Mouse (Mus musculus): Measurements from ENCODE around the gene Hid1.

The Hid1 gene

DNA sequence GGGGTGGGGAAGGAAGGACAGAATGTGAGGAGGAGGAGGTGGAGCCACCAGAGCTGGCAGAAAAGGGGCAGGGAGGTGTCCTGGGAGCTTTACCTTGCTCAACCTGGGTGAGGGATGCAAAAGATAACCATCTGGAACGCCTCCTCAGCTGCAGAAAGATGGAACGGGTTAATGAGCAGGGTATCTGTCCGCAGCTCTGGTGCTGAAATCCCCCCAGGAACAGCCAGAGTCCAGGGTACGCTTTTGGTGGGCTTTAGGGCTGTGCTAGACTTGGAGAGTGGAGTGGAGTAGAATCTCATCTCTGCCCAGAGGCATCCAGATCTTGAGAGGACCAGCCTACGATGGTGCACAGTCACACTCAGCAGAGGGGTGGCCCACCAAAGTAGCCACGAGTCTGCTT, 31.4 kb downstream of the Hid1 start:
- no peak for DNase-seq

DNA sequence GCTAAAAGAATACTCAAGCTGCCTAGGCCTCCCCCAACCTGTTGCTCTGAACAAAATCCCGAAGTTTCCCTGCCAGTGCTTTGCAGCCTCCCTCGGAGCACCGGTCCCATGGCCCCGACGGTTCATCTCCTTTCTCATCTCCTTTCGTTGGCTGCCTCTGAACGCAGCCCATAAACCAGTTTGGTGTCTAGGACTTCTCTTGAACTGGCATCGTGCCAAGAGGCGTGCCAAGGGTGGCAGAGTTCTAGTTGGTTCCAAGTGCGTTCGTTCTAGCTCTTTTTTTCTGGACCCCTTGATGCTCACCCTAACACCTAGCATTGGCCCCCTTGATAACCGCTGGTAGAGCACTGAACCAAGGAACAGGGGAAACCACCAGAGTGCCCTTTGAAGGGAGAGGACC, 32.3 kb downstream of the Hid1 start:
- no peak for DNase-seq

DNA sequence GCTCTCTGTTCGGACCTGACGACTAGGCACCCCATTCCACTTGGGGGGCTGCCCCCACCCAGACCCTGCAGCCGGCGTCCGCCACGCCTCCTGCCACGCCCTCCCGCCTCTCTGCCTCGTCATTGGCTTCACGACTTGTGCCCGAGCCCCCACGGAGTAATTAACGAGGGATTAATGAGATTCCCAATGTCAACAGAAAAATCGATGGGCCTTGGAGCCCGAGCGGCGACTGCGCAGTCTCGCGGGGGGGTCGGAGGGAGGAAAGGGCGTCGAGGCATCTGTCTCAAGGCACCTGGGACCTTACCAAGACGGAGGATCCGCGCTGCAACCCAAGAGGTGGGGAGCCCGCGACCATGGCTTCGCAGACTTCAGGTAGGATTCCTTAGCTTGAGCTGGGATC, 33.0 kb downstream of the Hid1 start, which contains the start of gene Otop3:
Gene Otop3 (plus strand): TSS at position 201 of the 400 bp plus-strand sequence.
- no peak for DNase-seq

DNA sequence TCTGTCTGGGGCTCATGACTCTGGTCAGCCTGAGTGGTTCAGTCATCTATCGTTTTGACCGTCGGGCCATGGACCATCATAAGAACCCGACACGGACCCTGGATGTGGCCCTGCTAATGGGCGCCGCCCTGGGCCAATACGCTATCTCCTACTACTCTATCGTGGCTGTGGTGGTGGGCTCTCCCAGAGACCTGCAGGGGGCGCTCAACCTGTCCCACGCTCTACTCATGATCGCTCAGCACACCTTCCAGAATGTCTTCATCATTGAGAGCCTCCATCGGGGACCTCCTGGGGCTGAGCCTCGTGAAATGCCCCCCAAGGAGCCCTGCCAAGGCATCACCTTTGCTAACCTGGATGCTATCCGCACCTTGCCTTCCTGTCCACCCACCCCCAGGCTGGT, 38.2 kb downstream of the Hid1 start:
- no peak for DNase-seq

DNA sequence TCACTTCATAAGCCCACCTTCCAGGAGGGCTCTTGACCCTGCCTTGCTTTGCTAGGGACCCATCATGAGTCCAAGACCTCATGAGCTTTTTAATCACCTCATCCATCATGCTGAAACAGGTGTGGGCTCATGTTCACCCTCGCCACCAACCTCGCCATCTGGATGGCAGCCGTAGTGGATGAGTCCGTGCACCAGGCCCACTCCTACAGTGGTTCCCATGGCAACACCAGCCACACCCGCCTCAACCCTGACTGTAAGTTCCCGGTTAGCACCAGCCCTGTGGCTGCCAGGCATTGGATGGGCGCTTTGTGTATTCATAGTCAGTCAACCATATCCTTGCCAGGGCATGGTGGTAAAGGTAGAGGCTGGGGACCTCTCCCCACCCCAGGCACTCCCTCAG, 40.8 kb downstream of the Hid1 start:
- no peak for DNase-seq

DNA sequence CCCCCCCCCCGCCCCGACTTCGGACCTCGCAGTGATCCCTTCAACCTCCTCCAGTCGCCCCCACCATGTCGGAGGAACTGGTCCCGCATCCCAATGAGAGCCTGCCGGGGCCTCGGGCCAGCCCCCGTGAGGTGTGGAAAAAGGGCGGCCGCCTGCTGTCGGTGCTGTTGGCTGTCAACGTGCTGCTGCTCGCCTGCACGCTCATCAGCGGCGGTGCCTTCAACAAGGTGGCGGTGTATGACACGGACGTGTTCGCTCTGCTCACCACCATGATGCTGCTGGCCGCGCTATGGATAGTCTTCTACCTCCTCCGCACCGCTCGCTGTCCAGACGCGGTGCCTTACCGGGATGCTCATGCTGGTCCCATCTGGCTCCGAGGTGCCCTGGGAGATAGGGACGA, 44.2 kb downstream of the Hid1 start:
- no peak for DNase-seq

DNA sequence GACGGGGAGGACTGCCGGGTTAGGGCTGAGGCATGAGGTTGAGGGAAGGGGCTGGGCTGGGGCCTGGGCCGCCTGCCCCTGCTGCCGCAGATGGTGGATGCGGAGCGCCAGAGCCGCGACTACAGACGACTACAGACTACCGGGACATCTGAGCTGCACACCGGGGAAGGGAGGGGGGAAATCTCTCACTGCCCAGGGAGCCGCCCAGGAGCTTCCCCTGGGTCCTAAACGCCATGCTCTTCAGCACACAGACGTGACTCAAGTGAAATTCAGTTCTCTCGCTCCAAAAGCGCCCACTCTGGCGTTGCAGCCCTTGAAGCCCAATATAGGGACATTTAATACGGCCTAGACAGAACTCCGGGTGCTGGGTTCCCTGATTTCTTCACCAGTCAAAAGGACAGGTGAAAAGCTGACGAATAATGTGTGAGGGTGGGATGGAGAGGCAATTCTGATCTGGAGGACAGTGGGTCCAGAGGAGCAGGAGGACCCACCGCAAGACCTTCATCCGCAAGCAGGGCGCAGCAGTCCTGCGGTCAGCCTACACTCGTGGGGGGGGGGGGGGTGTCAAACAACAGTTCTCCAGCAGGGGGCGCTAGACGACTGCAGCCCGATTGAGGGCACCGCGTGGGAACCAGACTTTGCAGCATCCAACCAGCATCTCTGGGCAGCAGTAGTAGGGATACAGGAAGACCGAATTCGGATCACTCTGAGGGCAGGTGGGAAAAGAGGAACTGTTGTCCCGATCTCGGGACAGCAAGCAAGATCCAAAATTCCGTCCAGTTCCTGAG, 45.5 kb downstream of the Hid1 start, which contains the start of gene Ush1g:
Gene Ush1g (minus strand): TSS at position 136 of the 788 bp plus-strand sequence.
- DNase-seq, result peak; percentile 57

DNA sequence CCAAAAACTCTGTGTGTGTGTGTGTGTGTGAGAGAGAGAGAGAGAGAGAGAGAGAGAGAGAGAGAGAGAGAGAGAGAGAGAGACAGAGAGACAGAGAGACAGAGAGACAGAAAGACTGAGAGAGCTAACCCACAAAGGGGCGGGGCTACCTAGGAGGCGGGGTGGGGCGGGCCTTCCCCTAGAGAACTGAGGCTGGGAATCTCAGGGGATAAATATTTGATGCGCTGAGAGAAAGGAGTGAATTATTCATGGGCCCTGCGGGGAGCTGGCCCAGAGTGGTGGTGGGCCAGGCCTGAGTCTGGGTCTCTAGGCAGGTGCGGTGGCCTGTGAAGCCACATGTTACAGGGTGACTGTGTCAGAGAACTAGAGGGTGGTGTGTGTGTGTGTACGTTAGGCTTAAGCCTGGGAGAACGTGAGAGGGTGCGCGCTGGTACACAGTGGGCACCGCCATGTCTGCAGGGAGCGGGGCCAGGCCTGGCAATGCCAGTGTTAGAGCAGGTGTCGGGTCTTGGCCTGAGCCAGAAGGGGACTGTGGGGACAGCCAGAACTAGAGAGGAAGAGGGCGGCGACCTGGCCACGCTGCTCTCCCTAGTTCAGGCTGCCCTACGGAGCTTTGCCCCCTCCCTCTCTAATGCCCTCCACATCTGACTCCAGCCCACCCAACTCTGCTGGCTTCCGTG, 47.7 kb downstream of the Hid1 start:
- no peak for DNase-seq

DNA sequence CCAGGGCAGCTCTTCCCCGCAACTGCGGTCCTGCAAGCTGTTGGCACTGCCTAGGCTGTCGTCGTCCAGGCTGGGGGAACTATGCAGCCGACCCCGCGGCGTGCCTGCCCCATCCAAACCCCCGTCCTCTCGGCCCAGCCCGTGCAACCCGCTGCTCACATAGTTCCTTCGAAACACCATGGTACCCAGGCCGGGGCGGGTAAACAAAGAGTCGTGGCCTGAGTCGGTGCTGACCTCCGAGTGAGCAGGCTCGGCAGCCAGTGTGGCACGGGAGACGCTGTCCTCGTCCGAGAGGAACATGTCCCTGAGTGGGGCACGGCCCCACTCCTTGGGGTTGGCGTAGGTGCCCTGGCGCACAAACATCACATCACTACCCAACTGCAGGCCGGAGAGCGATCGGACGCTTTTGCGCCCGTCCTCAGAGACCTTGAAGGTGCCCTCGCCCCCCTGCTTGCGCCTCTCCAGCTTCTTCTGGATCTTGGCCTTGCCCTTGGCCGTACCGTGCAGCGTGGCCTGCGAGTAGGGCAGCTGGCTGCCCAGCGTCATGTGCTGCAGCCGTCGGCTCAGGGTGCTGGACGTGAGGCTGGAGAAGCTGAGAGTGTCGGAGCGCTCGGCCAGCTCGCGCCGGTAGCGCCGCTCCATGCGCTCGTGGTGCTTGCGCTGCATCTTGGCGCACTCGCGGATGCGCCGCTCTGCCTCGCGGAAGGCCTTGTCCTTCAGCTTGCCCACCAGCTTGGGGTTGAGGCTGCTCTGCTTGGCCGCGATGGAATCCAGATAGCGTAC, 49.1 kb downstream of the Hid1 start:
- no peak for DNase-seq

DNA sequence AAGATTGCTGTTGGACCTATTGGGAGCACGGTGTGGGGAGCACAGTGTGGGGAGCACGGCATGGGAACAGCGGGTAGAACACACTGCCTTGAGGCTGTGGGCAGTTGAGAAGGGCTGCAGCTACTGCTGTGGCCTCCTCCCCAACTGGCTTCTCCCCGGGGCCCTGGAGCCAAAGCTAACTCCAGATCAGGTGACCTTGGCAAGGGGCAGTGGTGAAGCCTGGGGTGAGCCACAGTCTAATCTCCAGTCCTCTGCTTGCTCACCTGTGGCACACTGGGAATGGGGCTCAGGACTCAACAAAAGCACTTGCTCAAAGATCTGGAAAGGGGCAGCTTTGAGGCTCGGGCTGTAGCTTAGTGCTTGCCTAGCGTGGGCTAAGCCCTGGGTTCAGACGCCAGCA, 50.4 kb downstream of the Hid1 start:
- DNase-seq, result no peak

DNA sequence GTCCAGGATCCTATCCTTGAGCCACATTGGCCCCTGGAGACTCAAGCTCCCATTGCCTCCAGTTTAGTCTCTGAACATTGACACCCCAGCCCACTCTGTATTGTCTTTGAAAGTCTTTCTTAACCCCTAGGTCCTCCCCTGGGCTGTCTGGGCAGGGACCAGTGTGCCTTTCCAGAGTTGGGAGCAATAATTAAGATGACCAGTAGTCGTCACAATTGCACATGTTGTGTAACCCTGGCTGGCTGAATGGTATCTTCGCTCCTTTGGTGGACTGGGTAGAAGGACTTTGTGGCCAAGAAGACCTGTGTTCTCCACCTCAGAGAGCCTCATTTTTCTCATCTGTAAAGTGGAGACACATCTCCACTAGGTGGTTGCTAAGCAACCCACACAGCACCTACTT, 53.3 kb downstream of the Hid1 start:
- DNase-seq, result no peak

DNA sequence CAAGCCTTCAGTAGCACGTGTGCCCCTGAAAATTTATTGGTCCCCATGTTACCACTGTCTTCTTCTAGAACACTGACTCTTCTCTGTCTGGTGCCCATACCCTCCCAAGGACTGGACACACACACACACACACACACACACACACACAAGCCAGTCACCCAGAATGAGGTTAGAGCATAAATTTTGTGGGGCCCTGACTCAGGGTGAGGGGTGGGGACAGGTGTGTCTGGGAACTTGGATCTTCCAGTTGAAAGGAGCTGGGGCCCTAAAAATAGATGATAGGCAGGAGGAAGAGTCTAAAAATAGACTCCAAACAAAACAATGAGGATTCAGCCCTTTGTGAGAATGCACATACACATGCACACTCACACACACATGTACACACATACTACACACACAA, 58.8 kb downstream of the Hid1 start:
- DNase-seq, result no peak

DNA sequence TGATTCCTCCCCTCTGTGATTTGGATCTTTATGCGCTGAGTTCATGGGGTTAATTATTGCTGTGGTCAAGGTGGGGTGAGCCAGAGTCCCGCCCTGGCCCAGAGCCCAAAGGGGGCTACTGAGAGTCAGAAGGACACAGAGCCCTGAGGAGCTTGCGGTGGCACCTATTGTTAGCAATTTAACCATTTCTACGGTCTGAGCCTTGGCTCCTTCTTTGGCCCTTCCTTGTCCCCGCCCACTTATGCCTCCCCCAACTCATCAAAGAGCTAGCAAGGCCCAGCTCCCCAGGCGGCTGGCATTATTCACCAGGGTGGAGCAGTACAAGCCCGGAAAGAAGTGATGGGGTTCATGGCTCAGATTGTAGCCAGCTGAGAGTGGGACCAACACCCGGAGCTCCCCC, 60.7 kb downstream of the Hid1 start, which contains the start of gene Otop2:
Gene Otop2 (plus strand): TSS at position 301 of the 400 bp plus-strand sequence.
- no peak for DNase-seq

DNA sequence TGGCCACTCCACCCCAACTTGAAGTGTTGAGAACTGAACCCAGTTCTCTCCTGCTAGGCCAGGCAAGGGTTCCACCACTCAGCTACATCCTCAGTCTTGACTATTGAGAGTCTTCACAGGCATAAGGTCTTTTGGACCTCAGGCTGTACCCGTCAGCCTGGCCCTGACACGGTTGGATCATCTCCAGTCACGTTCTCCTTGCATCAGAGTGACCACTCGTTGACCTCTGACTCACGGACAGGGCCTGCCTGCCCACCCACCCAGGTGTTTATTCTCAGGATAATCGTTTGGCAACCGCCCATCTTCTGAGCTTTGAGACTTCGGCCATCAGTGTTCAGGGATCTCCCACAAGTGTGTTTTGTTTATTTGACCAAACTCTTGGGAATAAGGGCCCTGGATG, 64.4 kb downstream of the Hid1 start:
- DNase-seq, result no peak

DNA sequence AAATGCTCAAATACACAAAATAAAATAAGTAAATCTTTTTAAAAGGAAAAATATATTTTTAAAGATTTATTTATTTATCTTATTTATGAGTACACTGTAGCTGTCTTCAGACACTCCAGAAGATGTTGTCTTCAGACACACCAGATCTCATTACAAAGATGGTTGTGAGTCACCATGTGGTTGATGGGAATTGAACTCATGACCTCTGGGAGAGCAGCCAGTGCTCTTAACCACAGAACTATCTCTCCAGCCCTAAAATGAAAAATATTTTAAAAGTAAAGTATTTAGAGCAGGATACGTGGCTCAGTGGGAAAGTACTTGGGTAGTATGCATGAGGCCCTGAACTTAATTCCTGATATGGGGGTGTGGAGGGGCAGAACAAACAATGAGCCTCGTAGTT, 66.2 kb downstream of the Hid1 start:
- no peak for DNase-seq

DNA sequence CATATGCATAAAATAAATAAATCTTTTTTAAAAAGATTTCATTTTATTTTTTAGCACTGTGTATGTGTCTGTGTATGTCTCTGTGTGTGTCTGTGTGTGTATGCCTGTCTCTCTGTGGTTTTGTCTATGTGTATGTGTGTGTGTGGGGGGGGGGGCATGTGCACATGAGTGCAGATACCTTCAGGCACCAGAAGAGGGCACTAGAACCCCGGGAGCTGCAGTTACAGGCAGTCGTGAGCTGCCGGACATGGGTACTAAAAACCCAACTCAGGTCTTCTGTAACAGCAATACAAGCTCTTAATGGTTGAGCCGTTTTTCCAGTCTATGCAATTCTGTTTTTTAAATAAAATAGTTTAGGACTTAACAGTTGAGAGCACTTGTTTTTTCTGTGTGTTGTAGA, 66.8 kb downstream of the Hid1 start:
- DNase-seq, result no peak

DNA sequence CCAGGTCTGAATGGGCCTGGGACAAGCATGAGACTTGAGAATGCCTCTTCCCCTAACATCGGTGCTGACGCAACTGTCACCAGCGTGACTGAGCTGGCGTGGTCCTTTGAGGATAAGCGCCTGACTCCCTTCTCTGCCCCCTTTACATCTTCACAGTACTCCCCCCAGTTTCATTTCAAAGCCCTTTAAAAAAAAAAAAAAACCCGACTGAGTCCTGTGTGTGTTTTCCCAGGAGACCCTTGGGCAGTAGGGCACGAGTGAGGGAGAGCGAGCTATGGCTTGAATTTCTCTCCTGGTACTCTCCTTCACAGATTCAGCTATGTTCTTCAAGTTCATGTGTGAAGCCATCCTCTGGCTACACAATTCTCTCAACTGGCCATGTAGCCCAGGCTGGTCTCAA, 69.4 kb downstream of the Hid1 start:
- no peak for DNase-seq

Data from cerebellum, adult 8-10 months (tissue).